In genomic region chr10:21575806-21576378, GRCm38 (mm10) we compare ENCODE assay signal across 15 mouse cellular contexts. TPM values are rescaled to one million over a fixed set of nuclear protein-coding genes. Genes with fewer than 3 reads are reported as not detected.
DNase-seq lines count a peak whose midpoint lies in the region; ATAC-seq and TF ChIP-seq lines count a peak whose summit lies in the region.
"Had no signal": no experiment of that assay in that cellular context is flagged by ENCODE, and none has a peak within 500 bp of the region (broad histone marks: within the 10 kb centered on the region; RNA-seq: fewer than 3 reads in every experiment).

No protein-coding gene starts in this region.

- CTCF ChIA-PET in Patski (lab: Charles Lee), result interaction anchor here (1.5 kb wide), 1 partner anchor 22 kb away, joined by 3 read pairs; no protein-coding TSS in a partner anchor

- no peaks in the 10 kb centered on the region for H3K4me1 ChIP-seq in forebrain, embryonic 12.5 days
- peaks cover 11% of the 10 kb centered on the region for H3K4me1 ChIP-seq in forebrain, embryonic 10.5 days
- peaks cover 4% of the 10 kb centered on the region; the same call in 1 of the 2 replicates for H3K4me1 ChIP-seq in kidney, postnatal 0 days (replicated peaks; ENCODE audit: insufficient read depth, low read length)
- no peaks in the 10 kb centered on the region; the same call in 1 of the 2 replicates for H3K4me1 ChIP-seq in thymus, adult 2 months (replicated peaks; ENCODE audit: control insufficient read depth, insufficient read depth, low read length)
- H3K4me1 ChIP-seq: hindbrain, embryonic 12.5 days; liver, embryonic 12.5 days; lung, embryonic 15.5 days had no signal

- H3K27ac ChIP-seq in forebrain, embryonic 12.5 days, result no peak overlapping the region
- no peak overlapping the region for H3K27ac ChIP-seq in forebrain, embryonic 10.5 days
- peak overlapping the region; percentile 54 for H3K27ac ChIP-seq in kidney, postnatal 0 days
- H3K27ac ChIP-seq in thymus, adult 2 months (ENCODE audit: control insufficient read depth, insufficient read depth, low read length), result no peak overlapping the region
- H3K27ac ChIP-seq: hindbrain, embryonic 12.5 days; liver, embryonic 12.5 days; lung, embryonic 15.5 days had no signal

- WGBS in forebrain, embryonic 12.5 days, result 68% methylated on average over 11 of the region's 11 CpGs
- WGBS in forebrain, embryonic 10.5 days, result 75% methylated on average over 11 of the region's 11 CpGs
- WGBS in kidney, postnatal 0 days, result 46% methylated on average over 11 of the region's 11 CpGs
- WGBS in thymus, adult 2 months, result 96% methylated on average over 11 of the region's 11 CpGs

- no peak overlapping the region for H3ac ChIP-seq in myocyte (ENCODE audit: control insufficient read depth, insufficient read length)

- no peak for TF ChIP-seq POLR2A in myocyte (IDR thresholded peaks at IDR 0.05; ENCODE audit: insufficient read length, low read depth)
- TF ChIP-seq POLR2A in thymus, adult 2 months (IDR thresholded peaks at IDR 0.05; ENCODE audit: control insufficient read depth, extremely low read depth, insufficient read depth, low read length, poor library complexity), result no peak

- no peaks in the 10 kb centered on the region for H3K79me2 ChIP-seq in myocyte (ENCODE audit: control insufficient read depth, insufficient read depth)

- no peaks in the 10 kb centered on the region for H3K36me3 ChIP-seq in forebrain, embryonic 12.5 days (replicated peaks)
- no peaks in the 10 kb centered on the region for H3K36me3 ChIP-seq in forebrain, embryonic 10.5 days (replicated peaks)
- no peaks in the 10 kb centered on the region for H3K36me3 ChIP-seq in kidney, postnatal 0 days (ENCODE audit: insufficient read depth, low read length)
- no peaks in the 10 kb centered on the region for H3K36me3 ChIP-seq in myocyte (ENCODE audit: control insufficient read depth, insufficient read depth)
- H3K36me3 ChIP-seq in thymus, adult 2 months (ENCODE audit: control insufficient read depth, insufficient read depth, low read length), result no peaks in the 10 kb centered on the region
- H3K36me3 ChIP-seq: hindbrain, embryonic 12.5 days; liver, embryonic 12.5 days; lung, embryonic 15.5 days had no signal

- no peak overlapping the region for H3K9ac ChIP-seq in forebrain, embryonic 12.5 days
- H3K9ac ChIP-seq in kidney, postnatal 0 days (ENCODE audit: low read depth, low read length), result no peak overlapping the region
- H3K9ac ChIP-seq: hindbrain, embryonic 12.5 days; liver, embryonic 12.5 days; lung, embryonic 15.5 days had no signal

- no peak for TF ChIP-seq CTCF in kidney, postnatal 0 days (IDR thresholded peaks at IDR 0.05; ENCODE audit: low read depth)
- TF ChIP-seq CTCF in Patski (IDR thresholded peaks at IDR 0.05), result no peak
- no peak for TF ChIP-seq CTCF in thymus, adult 2 months (IDR thresholded peaks at IDR 0.05; ENCODE audit: borderline replicate concordance, control insufficient read depth, extremely low read depth, insufficient read depth, low read length, poor library complexity)

- no peak overlapping the region for H3K4me2 ChIP-seq in forebrain, embryonic 12.5 days
- H3K4me2 ChIP-seq in kidney, postnatal 0 days (ENCODE audit: low read length), result no peak overlapping the region
- peak overlapping the region; percentile 22 for H3K4me2 ChIP-seq in myocyte (ENCODE audit: low read depth)
- H3K4me2 ChIP-seq: hindbrain, embryonic 12.5 days; liver, embryonic 12.5 days; lung, embryonic 15.5 days had no signal

- peak; percentile 30; the same call in 1 of the 2 replicates for ATAC-seq in forebrain, embryonic 12.5 days (ENCODE audit: low FRiP score)
- ATAC-seq in kidney, postnatal 0 days (replicated peaks; ENCODE audit: low FRiP score, low read depth), result peak; percentile 71; the same call in 1 of the 2 replicates
- ATAC-seq in Patski, result peak; percentile 62
- ATAC-seq: liver, embryonic 12.5 days had no signal

- H3K9me3 ChIP-seq in forebrain, embryonic 12.5 days, result no peaks in the 10 kb centered on the region
- no peaks in the 10 kb centered on the region for H3K9me3 ChIP-seq in forebrain, embryonic 10.5 days
- H3K9me3 ChIP-seq in kidney, postnatal 0 days (replicated peaks; ENCODE audit: low read length), result no peaks in the 10 kb centered on the region
- H3K9me3 ChIP-seq: hindbrain, embryonic 12.5 days; liver, embryonic 12.5 days; lung, embryonic 15.5 days had no signal

- H3K27me3 ChIP-seq in forebrain, embryonic 12.5 days, result no peaks in the 10 kb centered on the region
- H3K27me3 ChIP-seq in forebrain, embryonic 10.5 days (ENCODE audit: poor library complexity, severe bottlenecking), result no peaks in the 10 kb centered on the region
- H3K27me3 ChIP-seq in kidney, postnatal 0 days (ENCODE audit: insufficient read depth, low read length), result no peaks in the 10 kb centered on the region
- H3K27me3 ChIP-seq in Patski (no peaks in the 10 kb centered on the region), myocyte (ENCODE audit: control insufficient read depth, insufficient read depth, insufficient read length) (no peaks in the 10 kb centered on the region)
- H3K27me3 ChIP-seq in thymus, adult 2 months (ENCODE audit: control insufficient read depth, insufficient read depth, low read length), result no peaks in the 10 kb centered on the region
- H3K27me3 ChIP-seq: hindbrain, embryonic 12.5 days; liver, embryonic 12.5 days; lung, embryonic 15.5 days had no signal

- in situ Hi-C loops in Patski (cut with MboI; ENCODE audit: low pct_unique_long_range_greater_than_20kb), result no loop called here

- POLR2A ChIA-PET in Patski (lab: Charles Lee), result no interaction called here

- no peak overlapping the region for H3K4me3 ChIP-seq in forebrain, embryonic 12.5 days (replicated peaks)
- no peak overlapping the region for H3K4me3 ChIP-seq in forebrain, embryonic 10.5 days
- no peak overlapping the region for H3K4me3 ChIP-seq in kidney, postnatal 0 days (replicated peaks; ENCODE audit: low read depth, low read length)
- H3K4me3 ChIP-seq in myocyte, result no peak overlapping the region
- H3K4me3 ChIP-seq in thymus, adult 2 months (ENCODE audit: control insufficient read depth, insufficient read depth, low read length), result no peak overlapping the region
- H3K4me3 ChIP-seq: hindbrain, embryonic 12.5 days; liver, embryonic 12.5 days; lung, embryonic 15.5 days had no signal

- no peak for DNase-seq in forebrain, embryonic 10.5 days (ENCODE audit: extremely low spot score, low spot score)
- peak; percentile 70 for DNase-seq in kidney, postnatal 0 days (ENCODE audit: low spot score)
- no peak for DNase-seq in kidney, adult 18-20 months
- peak; percentile 47 for DNase-seq in Patski (ENCODE audit: low read depth, low spot score)
- no peak for DNase-seq in thymus, adult 2 months
- DNase-seq in right cerebral cortex, postnatal 4 days, result no peak
- DNase-seq: adrenal gland, postnatal 10 days; cerebellum, adult 8-10 months; kidney, adult 9 months had no signal

TF ChIP-seq in myocyte, 11 proteins besides CTCF, POLR2A, EP300 and RAD21:
- TF ChIP-seq MYOG (IDR thresholded peaks at IDR 0.05; ENCODE audit: control insufficient read depth in 1 of 3, insufficient read depth in 1 of 3, insufficient read length in 2 of 3, low read depth in 2 of 3), result no peak
- peak in 1 of 3 experiments; percentile 20 for TF ChIP-seq MYOD1 (IDR thresholded peaks at IDR 0.05; ENCODE audit: control insufficient read depth in 1 of 3, insufficient read length in 2 of 3, low read depth in 2 of 3)

RNA-seq across cellular contexts. Expression of gene 1700020N01Rik, which starts 17.1 kb away (rescaled TPM):
- polyA plus RNA-seq in forebrain, embryonic 12.5 days (2016; fragmentation: Nextera tagmentation; extraction: Ambion mirVana), result not detected in 2 replicates
- polyA plus RNA-seq in forebrain, embryonic 10.5 days (2016; fragmentation: Nextera tagmentation; extraction: Ambion mirVana), result not detected in 2 replicates
- polyA plus RNA-seq in kidney, postnatal 0 days (2015; fragmentation: Nextera tagmentation; extraction: Ambion mirVana), result 0.29 and 0.36 TPM in 2 replicates
- polyA plus RNA-seq in Patski (2021), result not detected
- polyA plus RNA-seq in myocyte (2012; fragmentation: generic; extraction: Trizol), result not detected
- polyA plus RNA-seq in thymus, adult 2 months (2012; rRNA removed), result 0.09 TPM in 1 of 2 replicates, not detected in the other
- polyA plus RNA-seq: hindbrain, embryonic 12.5 days; liver, embryonic 12.5 days; lung, embryonic 15.5 days; urinary bladder, adult 2 months had no signal

Comparison
In these comparisons a context has a peak if more than half of its experiments do, and no peak if none do; other contexts are left out.
1. DNase-seq: peak in kidney, postnatal 0 days (single experiment) and Patski (single experiment); none in forebrain, embryonic 10.5 days (single experiment), kidney, adult 18-20 months (single experiment), thymus, adult 2 months (single experiment) and right cerebral cortex, postnatal 4 days (single experiment).
2. Peak in every context shown above with its lines, with median percentiles within 50 percentile points of each other: ATAC-seq.